Mouse (Mus musculus) limb, embryonic 10.5 days (tissue): ENCODE results near the gene Zc3h10. TPM values are rescaled to one million over a fixed set of nuclear protein-coding genes. Genes with fewer than 3 reads are reported as not detected.

Source experiments
- DNase-seq: peaks from one replicate; pipeline ENCODE4 v3.0.0-alpha.2; 2017; ENCODE audit warnings: low spot score
- H3K27ac ChIP-seq: fragments of 300-500 bp; sonication (generic); 2 replicates; pipeline ENCODE4 v1.5.1; 2016; ENCODE audit warnings: mild to moderate bottlenecking
- H3K27me3 ChIP-seq: fragments of 300-500 bp; sonication (generic); 2 replicates; pipeline ENCODE4 v1.6.1; 2016; ENCODE audit warnings: low read depth, mild to moderate bottlenecking; ENCODE audit not compliant: poor library complexity, severe bottlenecking
- H3K36me3 ChIP-seq: fragments of 300-500 bp; sonication (generic); 2 replicates; pipeline ENCODE4 v1.6.1; 2016; ENCODE audit warnings: mild to moderate bottlenecking, moderate library complexity
- H3K4me1 ChIP-seq: fragments of 300-500 bp; sonication (generic); 2 replicates; pipeline ENCODE4 v1.6.1; 2016
- H3K4me3 ChIP-seq: fragments of 300-500 bp; sonication (generic); 2 replicates; pipeline ENCODE4 v1.5.1; 2016; ENCODE audit warnings: mild to moderate bottlenecking, moderate library complexity
- H3K9me3 ChIP-seq: fragments of 300-500 bp; sonication (generic); replicated peaks from 2 replicates; pipeline ENCODE4 v1.6.1; 2016; ENCODE audit warnings: mild to moderate bottlenecking
- WGBS: fragments of 180-500 bp; shearing (Covaris S2); methylation state at CpG from one replicate; pipeline ENCODE4 v1.1.7; 2016; 5-methylcytosine and 5-hydroxymethylcytosine counted together
- polyA plus RNA-seq: library from polyadenylated mRNA; unstranded; fragments of >200 nt; fragmentation: Nextera tagmentation; extraction: Ambion mirVana; gene quantifications from 2 replicates; pipeline ENCODE4 v1.2.1, GENCODE M21; 2016

Gene Zc3h10
- polyA plus RNA-seq: 14.5 and 15.4 TPM in 2 replicates

GRCm38 (mm10) chr10:128547361-128548032 lies at the start of gene Zc3h10:
Gene Zc3h10 (minus strand): TSS chr10:128547774.
- Histone ChIP-seq H3K4me3 (peak within 1 kb of the TSS; percentile 83), H3K4me1 (peaks cover 26% of the 10 kb centered on the region), H3K36me3 (peaks cover 44% of the 10 kb centered on the region), H3K27ac (peak within 1 kb of the TSS; percentile 98), H3K9me3 (no peaks in the 10 kb centered on the region), H3K27me3 (no peaks in the 10 kb centered on the region)
- 0% methylated on average over 50 of the region's 50 CpGs for WGBS
- DNase-seq: peak; percentile 93

- DNase-seq: no peak
- peaks cover 31% of the 10 kb centered on the region for H3K27me3 ChIP-seq
- H3K36me3 ChIP-seq: no peaks in the 10 kb centered on the region
- H3K27ac ChIP-seq: no peak overlapping the region
- WGBS: 87% methylated on average over 5 of the region's 5 CpGs
- H3K4me1 ChIP-seq: peaks cover 23% of the 10 kb centered on the region
- H3K4me3 ChIP-seq: no peak overlapping the region
- no peaks in the 10 kb centered on the region for H3K9me3 ChIP-seq
Measured at GRCm38 (mm10) chr10:128592797-128593196, 45.2 kb upstream of the Zc3h10 start.

GRCm38 (mm10) chr10:128591436-128591835 lies 43.9 kb upstream of the Zc3h10 start:
- WGBS: 92% methylated on average over 6 of the region's 6 CpGs
- Histone ChIP-seq H3K9me3 (no peaks in the 10 kb centered on the region), H3K36me3 (no peaks in the 10 kb centered on the region), H3K4me1 (peaks cover 30% of the 10 kb centered on the region), H3K27ac (no peak overlapping the region), H3K4me3 (no peak overlapping the region), H3K27me3 (peaks cover 44% of the 10 kb centered on the region)
- no peak for DNase-seq

DNA sequence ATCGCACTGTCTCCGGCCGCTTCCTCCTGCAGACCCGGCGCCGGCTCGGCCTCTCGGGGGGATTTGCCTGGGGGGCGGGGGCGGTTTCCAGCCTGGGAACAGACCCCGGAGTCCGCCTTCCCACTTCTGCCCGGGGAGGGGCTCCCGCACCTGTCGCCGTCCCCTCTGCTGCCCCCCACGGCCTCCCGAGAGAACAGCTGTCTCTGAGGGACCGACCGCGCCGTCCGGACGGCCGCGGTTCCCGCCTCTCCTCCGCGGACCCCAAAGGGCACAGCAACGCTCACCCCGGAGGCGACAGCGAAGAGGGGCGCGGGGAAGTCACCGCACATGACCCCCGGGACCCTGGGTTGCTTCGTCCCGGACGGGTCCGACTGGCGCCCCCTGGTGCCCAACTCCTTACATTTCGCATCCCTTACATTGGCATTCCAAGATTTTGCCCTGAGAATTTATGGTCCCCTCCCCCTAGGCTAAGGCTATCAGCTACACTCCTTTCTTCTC lies 42.7 kb upstream of the Zc3h10 start:
- H3K9me3 ChIP-seq: no peaks in the 10 kb centered on the region
- WGBS: under 1% methylated on average over 43 of the region's 43 CpGs
- H3K27me3 ChIP-seq: peaks cover 56% of the 10 kb centered on the region
- H3K27ac ChIP-seq: peak overlapping the region; percentile 65
- peak; percentile 85 for DNase-seq
- H3K4me3 ChIP-seq: peak overlapping the region; percentile 70
- H3K4me1 ChIP-seq: peaks cover 32% of the 10 kb centered on the region
- no peaks in the 10 kb centered on the region for H3K36me3 ChIP-seq

DNA sequence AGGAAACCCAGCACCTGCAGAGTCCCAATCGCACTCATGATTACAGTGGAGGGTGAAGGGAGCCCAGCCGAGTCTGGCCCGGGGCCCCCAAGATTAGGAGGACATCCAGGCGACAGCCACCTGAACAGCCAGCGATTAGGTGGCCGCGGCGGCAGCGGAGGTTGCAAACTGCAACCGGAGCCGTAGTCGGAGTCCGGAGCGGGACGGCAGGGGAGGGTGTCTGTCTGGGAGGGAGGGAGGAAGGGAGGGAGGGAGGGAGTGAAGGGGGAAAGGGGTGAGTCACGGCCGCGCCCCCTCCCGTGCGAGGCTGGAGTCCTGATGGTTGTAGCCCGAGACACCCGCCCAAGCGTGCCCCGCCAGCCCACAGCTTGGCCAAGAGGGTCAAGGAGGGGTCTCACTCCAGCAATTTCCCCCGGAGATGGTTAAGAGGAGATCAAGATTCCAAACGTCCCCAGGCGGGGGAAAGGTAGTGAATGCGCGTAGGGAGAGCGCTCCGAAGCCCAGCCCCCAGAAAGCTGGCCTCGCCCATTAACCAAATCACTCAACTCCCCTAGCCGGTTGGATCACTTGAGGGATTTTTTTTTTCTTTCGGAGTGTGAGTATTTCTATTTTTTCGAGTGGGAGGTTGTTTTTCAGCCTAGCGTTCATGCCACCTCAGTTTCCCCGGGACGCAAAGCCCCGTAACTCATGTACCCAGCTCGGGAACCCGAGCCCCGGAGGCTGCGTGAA lies 42.1 kb upstream of the Zc3h10 start, which contains the start of gene Erbb3:
Gene Erbb3, minus strand, starts transcription at position 189 of the 729 bp plus-strand sequence.
- Histone ChIP-seq H3K27me3 (peaks cover 63% of the 10 kb centered on the region), H3K9me3 (no peaks in the 10 kb centered on the region), H3K27ac (peak within 1 kb of the TSS; percentile 65), H3K4me3 (peak within 1 kb of the TSS; percentile 70), H3K4me1 (peaks cover 32% of the 10 kb centered on the region), H3K36me3 (no peaks in the 10 kb centered on the region)
- peak; percentile 68 for DNase-seq
- WGBS: under 1% methylated on average over 43 of the region's 43 CpGs

- no peak for DNase-seq
- H3K4me1 ChIP-seq: peaks cover 33% of the 10 kb centered on the region
Measured at GRCm38 (mm10) chr10:128588775-128589463, 41.3 kb upstream of the Zc3h10 start.

GRCm38 (mm10) chr10:128588136-128588535 lies 40.6 kb upstream of the Zc3h10 start:
- Histone ChIP-seq H3K27me3 (peaks cover 77% of the 10 kb centered on the region), H3K36me3 (no peaks in the 10 kb centered on the region), H3K4me3 (no peak overlapping the region; the same call in 1 of the 2 replicates), H3K27ac (no peak overlapping the region), H3K9me3 (no peaks in the 10 kb centered on the region), H3K4me1 (peaks cover 37% of the 10 kb centered on the region)
- WGBS: 36% methylated on average over 1 of the region's 1 CpGs
- DNase-seq: no peak

More at GRCm38 (mm10) chr10:128588775-128589463, 41.3 kb upstream of the Zc3h10 start:
- Histone ChIP-seq H3K27ac (peak overlapping the region; percentile 3), H3K4me3 (peak overlapping the region; percentile 70), H3K36me3 (no peaks in the 10 kb centered on the region), H3K27me3 (peaks cover 70% of the 10 kb centered on the region), H3K9me3 (no peaks in the 10 kb centered on the region)
- 1% methylated on average over 23 of the region's 23 CpGs for WGBS

DNA sequence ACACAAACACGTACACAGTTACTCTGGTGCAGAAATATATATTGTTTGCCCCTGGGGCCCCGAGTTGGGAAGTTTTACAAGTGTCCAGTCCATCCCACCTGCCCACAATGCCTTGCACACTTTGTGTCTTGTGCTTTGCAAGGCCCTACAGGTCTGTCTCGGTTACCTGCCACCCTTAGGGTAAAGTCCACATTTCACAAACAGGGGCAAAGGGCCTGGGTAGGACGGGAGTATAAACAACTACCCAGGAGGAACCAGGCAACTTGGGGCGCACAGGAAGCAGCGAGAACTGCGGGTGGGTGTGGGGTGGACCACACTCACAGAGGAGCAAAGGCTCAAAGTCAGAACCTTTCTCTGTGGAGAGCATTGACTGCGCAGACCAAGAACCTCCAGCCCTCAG lies 40.1 kb upstream of the Zc3h10 start:
- no peak for DNase-seq
- no peak overlapping the region for H3K27ac ChIP-seq
- peaks cover 37% of the 10 kb centered on the region for H3K4me1 ChIP-seq
- WGBS: 58% methylated on average over 8 of the region's 8 CpGs
- no peaks in the 10 kb centered on the region for H3K9me3 ChIP-seq
- no peak overlapping the region; the same call in 1 of the 2 replicates for H3K4me3 ChIP-seq
- peaks cover 82% of the 10 kb centered on the region for H3K27me3 ChIP-seq
- no peaks in the 10 kb centered on the region for H3K36me3 ChIP-seq

DNA sequence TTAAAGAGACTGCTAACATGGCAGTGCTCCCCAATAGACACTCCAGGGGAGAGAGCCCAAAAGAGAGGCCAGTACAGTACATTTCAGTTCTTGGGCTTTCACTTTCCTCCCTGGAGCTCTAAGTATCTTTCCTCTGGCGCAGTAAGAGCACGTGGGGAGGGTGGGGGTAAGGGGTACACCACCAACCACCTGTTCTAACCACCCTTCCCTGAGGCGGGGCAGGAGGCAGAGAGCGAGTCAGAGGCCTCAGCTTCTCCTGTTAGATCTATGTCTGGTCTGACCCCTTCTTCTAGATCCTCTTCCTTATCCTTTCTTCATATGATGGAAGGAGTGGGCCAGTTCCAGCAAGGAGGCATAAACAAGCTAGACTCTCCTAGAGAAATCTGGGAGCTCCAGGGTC lies 39.5 kb upstream of the Zc3h10 start:
- 47% methylated on average over 4 of the region's 4 CpGs for WGBS
- Histone ChIP-seq H3K27ac (no peak overlapping the region), H3K27me3 (peaks cover 84% of the 10 kb centered on the region), H3K9me3 (no peaks in the 10 kb centered on the region), H3K4me3 (0 out of 2 replicates have a peak overlapping the region, but pooled peaks have one; percentile 3), H3K36me3 (no peaks in the 10 kb centered on the region), H3K4me1 (peaks cover 37% of the 10 kb centered on the region)
- DNase-seq: no peak

DNA sequence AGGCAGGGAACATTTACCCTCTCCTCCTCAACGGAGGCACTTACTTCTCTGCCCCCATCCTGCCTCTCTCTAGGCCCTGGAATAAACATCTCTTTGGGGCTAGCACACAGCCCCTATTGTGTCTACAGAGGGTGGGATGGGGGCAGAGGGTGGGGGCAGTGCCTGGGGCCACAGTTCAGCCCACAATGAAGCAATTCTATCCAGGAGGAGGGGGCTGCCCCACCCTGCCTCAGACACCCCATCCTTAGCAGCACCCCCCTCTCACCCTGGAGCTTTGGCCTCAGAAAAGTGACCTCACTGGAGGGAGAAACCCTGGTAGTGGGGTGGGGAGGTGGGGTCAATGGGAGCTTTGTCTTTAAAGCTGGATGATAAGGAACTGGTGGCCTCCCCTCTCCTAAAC lies 39.0 kb upstream of the Zc3h10 start:
- Histone ChIP-seq H3K4me3 (0 out of 2 replicates have a peak overlapping the region, but pooled peaks have one; percentile 3), H3K27me3 (peaks cover 87% of the 10 kb centered on the region), H3K27ac (0 out of 2 replicates have a peak overlapping the region, but pooled peaks have one; percentile 11), H3K36me3 (no peaks in the 10 kb centered on the region), H3K9me3 (no peaks in the 10 kb centered on the region), H3K4me1 (peaks cover 37% of the 10 kb centered on the region)
- DNase-seq: no peak
- 17% methylated on average over 1 of the region's 1 CpGs for WGBS

DNA sequence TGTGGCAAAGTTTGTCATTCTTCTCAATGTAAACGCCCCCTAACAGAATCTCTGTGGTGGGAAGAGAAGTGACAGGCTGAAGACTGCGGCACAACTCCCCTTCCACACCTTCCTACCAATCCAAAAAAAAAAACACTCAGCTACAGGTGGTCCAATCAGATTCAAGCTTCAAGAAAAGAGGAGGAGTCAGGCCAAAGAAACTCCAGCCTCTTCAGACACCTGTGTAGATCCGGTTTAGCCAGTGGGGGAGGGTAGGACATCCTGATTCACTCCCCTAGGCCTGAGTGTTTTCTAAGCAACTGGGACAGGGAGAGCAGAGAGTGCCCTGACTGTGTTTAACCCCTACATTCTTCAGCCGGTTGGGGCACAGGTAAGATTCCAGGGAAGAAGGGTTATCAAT lies 36.8 kb upstream of the Zc3h10 start:
- Histone ChIP-seq H3K4me1 (peaks cover 26% of the 10 kb centered on the region), H3K4me3 (no peak overlapping the region), H3K9me3 (no peaks in the 10 kb centered on the region), H3K36me3 (no peaks in the 10 kb centered on the region), H3K27ac (no peak overlapping the region), H3K27me3 (peaks cover 73% of the 10 kb centered on the region)
- no peak for DNase-seq
- 10% methylated on average over 4 of the region's 4 CpGs for WGBS

- Histone ChIP-seq H3K9me3 (no peaks in the 10 kb centered on the region), H3K27me3 (peaks cover 65% of the 10 kb centered on the region), H3K4me3 (no peak overlapping the region), H3K4me1 (peaks cover 18% of the 10 kb centered on the region), H3K27ac (no peak overlapping the region), H3K36me3 (no peaks in the 10 kb centered on the region)
- DNase-seq: no peak
- WGBS: 21% methylated on average over 7 of the region's 7 CpGs
Measured at GRCm38 (mm10) chr10:128583644-128584043, 36.1 kb upstream of the Zc3h10 start.
